Mouse (Mus musculus): ENCODE results near the gene Ndufs4. TPM values are rescaled to one million over a fixed set of nuclear protein-coding genes. Genes with fewer than 3 reads are reported as not detected.

Ndufs4 gene
- polyA plus RNA-seq, 1 experiment from 2014 or later, result 161 TPM

DNA sequence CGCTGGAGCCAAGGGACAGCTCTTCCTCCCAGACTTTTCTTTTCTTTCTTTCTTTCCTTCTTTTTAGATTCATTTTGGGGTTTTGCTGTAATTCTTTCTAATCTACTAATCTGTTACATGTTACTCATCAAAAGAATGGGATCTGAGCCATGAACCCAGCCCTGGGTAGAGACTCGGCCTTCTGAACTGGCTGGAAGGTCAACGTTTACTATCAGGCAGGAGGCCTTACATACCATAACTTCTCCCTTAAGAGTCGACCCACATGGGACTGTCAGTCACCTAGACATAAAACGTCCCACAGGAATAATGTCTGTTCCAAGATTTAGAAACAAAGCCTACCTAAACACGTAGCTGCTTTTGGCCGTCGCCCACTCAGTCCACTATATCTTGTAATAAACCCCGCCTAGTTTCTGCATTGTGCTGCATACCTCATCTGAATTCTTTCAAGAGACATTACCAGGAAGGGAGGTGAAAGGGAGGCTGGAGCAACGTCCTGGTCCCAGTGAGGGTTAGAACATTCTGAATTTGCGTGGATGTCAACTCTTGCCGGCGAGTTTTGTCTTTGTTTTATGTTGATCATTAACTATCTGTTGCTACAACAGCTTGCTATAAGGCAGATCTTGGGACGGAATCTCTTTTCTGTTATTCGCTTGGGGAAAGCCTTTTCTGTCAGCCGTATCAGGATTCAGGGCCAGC is 116.5 kb downstream of the Ndufs4 start:
- Histone ChIP-seq H3K4me2 (no peak overlapping the region), H3K4me3 (no peak overlapping the region), H3K36me3 (no peaks in the 10 kb centered on the region), H3K27ac (0 out of 2 replicates have a peak overlapping the region, but pooled peaks have one; percentile 1), H3K9ac (no peak overlapping the region), H3K4me1 (no peaks in the 10 kb centered on the region), H3K9me3 (replicated peaks) (no peaks in the 10 kb centered on the region), H3K27me3 (replicated peaks) (no peaks in the 10 kb centered on the region)
- ATAC-seq, result 0 out of 2 replicates have a peak, but pooled peaks have one; percentile 24
- 67% methylated on average over 16 of the region's 16 CpGs for WGBS (ENCODE audit: insufficient replicate concordance)

DNA sequence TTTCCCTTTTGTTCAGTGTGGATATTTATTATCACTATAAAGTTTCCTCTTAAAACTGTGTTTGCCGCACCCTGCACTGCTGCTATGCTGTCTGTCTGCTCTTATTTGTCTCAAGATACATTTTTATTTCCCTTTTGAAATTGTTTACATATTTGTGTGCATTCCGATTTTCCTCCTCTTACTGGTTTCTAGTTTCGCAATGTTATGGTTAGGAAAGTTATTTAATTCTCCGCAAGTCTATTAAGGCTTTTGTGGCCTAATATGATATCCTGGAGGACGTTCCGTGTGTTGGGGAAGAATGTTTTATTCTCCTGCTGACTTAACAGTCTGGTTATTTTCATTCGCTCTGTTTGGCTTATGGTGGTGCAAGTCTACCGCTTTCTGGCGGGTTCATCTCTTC is 120.3 kb downstream of the Ndufs4 start:
- no peaks in the 10 kb centered on the region for H3K36me3 ChIP-seq
- H3K4me1 ChIP-seq, result no peaks in the 10 kb centered on the region
- 82% methylated on average over 9 of the region's 9 CpGs for WGBS (ENCODE audit: insufficient replicate concordance)
- no peak overlapping the region for H3K4me3 ChIP-seq
- H3K9ac ChIP-seq, result no peak overlapping the region
- H3K9me3 ChIP-seq (replicated peaks), result no peaks in the 10 kb centered on the region
- H3K27me3 ChIP-seq (replicated peaks), result no peaks in the 10 kb centered on the region
- ATAC-seq, result no peak
- H3K27ac ChIP-seq, result no peak overlapping the region
- no peak overlapping the region for H3K4me2 ChIP-seq

DNA sequence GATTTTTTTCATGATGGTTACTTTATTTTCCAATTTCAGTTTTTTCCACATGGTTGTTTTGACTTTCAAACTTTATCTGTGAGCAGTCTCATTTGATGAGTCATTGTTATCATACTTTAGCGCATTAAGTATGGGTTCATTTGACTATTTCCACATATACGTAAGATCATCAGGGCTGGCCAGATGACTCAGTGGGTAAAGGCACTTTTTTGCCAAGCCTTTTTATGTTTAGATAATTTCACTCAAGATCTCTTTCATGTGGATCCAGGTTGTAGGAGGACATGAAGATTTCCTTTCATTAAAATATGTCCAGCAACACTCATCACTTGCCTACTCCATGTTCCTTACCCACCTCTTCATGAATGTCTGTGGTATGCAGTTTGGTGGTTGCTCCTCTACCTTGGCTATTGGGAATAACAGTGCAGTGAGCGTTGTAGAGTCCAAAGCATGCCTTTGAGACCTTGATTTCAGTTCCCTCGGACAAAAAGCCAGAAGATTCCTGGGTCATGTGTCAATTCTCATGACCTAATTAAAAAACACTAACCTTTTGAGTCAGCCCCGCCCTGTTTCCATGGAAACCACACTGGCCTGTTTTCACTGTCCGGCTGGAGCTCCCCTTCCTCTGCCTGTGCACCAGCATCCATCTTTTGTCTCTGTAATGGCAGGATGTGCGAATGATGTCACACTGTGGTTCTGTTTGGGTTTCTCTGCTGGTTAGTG is 127.4 kb downstream of the Ndufs4 start:
- Histone ChIP-seq H3K4me1 (no peaks in the 10 kb centered on the region), H3K27ac (no peak overlapping the region), H3K4me2 (no peak overlapping the region), H3K9me3 (replicated peaks) (no peaks in the 10 kb centered on the region), H3K4me3 (no peak overlapping the region), H3K27me3 (replicated peaks) (no peaks in the 10 kb centered on the region), H3K36me3 (no peaks in the 10 kb centered on the region), H3K9ac (no peak overlapping the region)
- 63% methylated on average over 7 of the region's 7 CpGs for WGBS (ENCODE audit: insufficient replicate concordance)
- no peak for ATAC-seq

DNA sequence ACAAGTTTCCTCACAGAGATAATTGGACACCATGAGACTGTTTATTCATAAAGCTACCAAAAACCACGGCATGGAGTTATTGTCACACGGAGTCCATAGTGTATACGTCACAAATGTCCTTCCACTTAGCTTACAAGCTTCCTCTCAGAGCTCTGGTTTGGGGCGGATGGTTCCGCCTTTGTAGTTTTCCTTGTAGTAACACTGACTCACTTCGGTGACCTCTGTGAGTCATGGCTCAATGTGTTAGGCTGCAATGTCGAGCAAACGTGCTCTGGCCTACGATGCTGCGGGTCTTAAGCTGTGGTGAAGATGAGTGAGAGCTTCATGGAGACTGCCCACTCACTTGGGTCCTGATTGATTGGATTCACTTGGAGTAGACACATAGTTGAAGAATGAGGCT is 133.4 kb downstream of the Ndufs4 start:
- ATAC-seq, result no peak
- Histone ChIP-seq H3K36me3 (no peaks in the 10 kb centered on the region), H3K27me3 (replicated peaks) (no peaks in the 10 kb centered on the region), H3K27ac (no peak overlapping the region), H3K4me3 (no peak overlapping the region), H3K4me2 (no peak overlapping the region), H3K9ac (no peak overlapping the region), H3K9me3 (replicated peaks) (no peaks in the 10 kb centered on the region), H3K4me1 (no peaks in the 10 kb centered on the region)
- 72% methylated on average over 10 of the region's 10 CpGs for WGBS (ENCODE audit: insufficient replicate concordance)

Other genes with a start within 250 kb of the Ndufs4 start
- gene Fst, start 70.7 kb upstream of the Ndufs4 start, polyA plus RNA-seq (2016; fragmentation: Nextera tagmentation; extraction: Ambion mirVana), result 7.4 and 8.3 TPM in 2 replicates